Mouse (Mus musculus) G1E (cell line): ENCODE data around the gene Ctbp1.

Source experiments
- CTCF ChIP-seq: IDR thresholded peaks from 2 replicates; pipeline ENCODE4 v1.5.1; 2012; ENCODE audit warnings: low read depth, low read length, inconsistent platforms, mixed read lengths
- GATA1 ChIP-seq: IDR thresholded peaks from 2 replicates; pipeline ENCODE4 v1.6.1; 2012; ENCODE audit warnings: borderline replicate concordance, low read length, inconsistent platforms, mixed read lengths
- POLR2AphosphoS5 ChIP-seq: IDR thresholded peaks from 2 replicates; pipeline ENCODE4 v1.6.1; 2012; ENCODE audit warnings: low read depth, low read length, inconsistent platforms; ENCODE audit not compliant: insufficient replicate concordance
- TAL1 ChIP-seq: conservative IDR thresholded peaks from 2 replicates; pipeline ENCODE4 v1.6.1; 2012; ENCODE audit warnings: low read depth, low read length, inconsistent platforms, mixed read lengths

- TF ChIP-seq TAL1 (no peak), CTCF (no peak), GATA1 (no peak), POLR2AphosphoS5 (no peak)
Measured at GRCm38 (mm10) chr5:33324491-33324890, 49.7 kb upstream of the Ctbp1 start.
